Mouse (Mus musculus) testis, adult 2 months (tissue): Measurements from ENCODE around the gene Chrnb1. TPM values are rescaled to one million over a fixed set of nuclear protein-coding genes. Genes with fewer than 3 reads are reported as not detected.

Experiments
- H3K27ac ChIP-seq: fragments of 200-500 bp; 2 replicates; pipeline ENCODE4 v1.5.1; 2012; ENCODE audit warnings: low read depth, low read length; ENCODE audit not compliant: control insufficient read depth, insufficient read depth
- H3K27me3 ChIP-seq: fragments of 200-500 bp; 2 replicates; pipeline ENCODE4 v1.6.1; 2012; ENCODE audit warnings: mild to moderate bottlenecking, low read length, moderate library complexity; ENCODE audit not compliant: control insufficient read depth, insufficient read depth
- H3K36me3 ChIP-seq: fragments of 200-500 bp; 2 replicates; pipeline ENCODE4 v1.6.1; 2012; ENCODE audit warnings: mild to moderate bottlenecking, low read length; ENCODE audit not compliant: control insufficient read depth, insufficient read depth
- H3K4me1 ChIP-seq: fragments of 200-500 bp; 2 replicates; pipeline ENCODE4 v1.6.1; 2012; ENCODE audit warnings: low read length; ENCODE audit not compliant: control insufficient read depth, insufficient read depth
- H3K4me3 ChIP-seq: fragments of 200-500 bp; 2 replicates; pipeline ENCODE4 v1.5.1; 2012; ENCODE audit warnings: low read depth, mild to moderate bottlenecking, low read length, moderate library complexity, mixed read lengths; ENCODE audit not compliant: control insufficient read depth
- CTCF ChIP-seq: fragments of 200-500 bp; IDR thresholded peaks from 2 replicates; pipeline ENCODE4 v1.5.1; 2012; ENCODE audit warnings: low read depth, mild to moderate bottlenecking, inconsistent platforms, low read length, moderate library complexity; ENCODE audit not compliant: control insufficient read depth, insufficient read depth, insufficient replicate concordance
- POLR2A ChIP-seq: fragments of 200-500 bp; IDR thresholded peaks from 2 replicates; pipeline ENCODE4 v1.6.1; 2012; ENCODE audit warnings: low read depth, mild to moderate bottlenecking, inconsistent platforms, low read length, moderate library complexity; ENCODE audit not compliant: control insufficient read depth
- polyA plus RNA-seq: library from polyadenylated mRNA; depleted of rRNA; stranded (reverse); fragments of >200 nt; gene quantifications from 2 replicates; pipeline ENCODE4 v1.2.3, GENCODE M21; 2012

Chrnb1 gene
- polyA plus RNA-seq, 1 experiment = 1.2 TPM

DNA sequence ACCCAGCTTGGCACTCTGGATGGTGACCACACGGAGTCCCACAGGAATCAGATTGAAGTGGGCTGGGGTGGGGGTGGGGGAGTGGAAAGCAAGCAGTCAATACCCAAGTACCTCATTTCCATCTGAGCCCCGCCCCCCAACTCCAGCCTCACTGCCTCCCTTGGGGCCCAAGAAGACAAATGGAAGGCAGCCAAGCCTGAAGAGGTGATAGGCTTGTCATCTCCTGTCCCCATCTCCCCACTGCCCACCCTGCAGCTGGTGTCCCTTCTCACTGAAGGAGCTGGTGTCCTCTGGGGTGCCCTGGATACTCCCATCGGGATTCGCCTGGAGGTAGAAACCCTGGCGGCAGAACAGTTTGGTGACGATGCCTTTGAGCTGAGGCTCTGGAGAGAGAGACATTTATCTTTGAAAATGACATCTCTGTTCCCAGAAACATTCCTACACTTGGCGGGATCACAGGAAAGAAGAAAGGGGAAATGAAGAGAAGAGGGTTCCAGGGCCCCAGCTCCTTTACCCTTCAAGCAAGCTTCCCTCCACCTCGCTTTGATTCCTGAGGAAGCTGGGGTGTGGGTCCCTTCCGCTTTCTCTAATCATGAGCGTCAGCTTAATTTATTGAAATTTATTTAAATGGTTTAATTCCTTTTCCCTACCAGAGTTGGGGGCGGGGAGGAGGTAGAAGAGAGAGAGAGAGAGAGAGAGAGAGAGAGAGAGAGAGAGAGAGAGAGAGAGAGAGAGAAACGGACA lies 3.8 kb upstream of the Chrnb1 start:
- TF ChIP-seq POLR2A (no peak), CTCF (no peak)
- H3K27ac ChIP-seq = no peak overlapping the region

DNA sequence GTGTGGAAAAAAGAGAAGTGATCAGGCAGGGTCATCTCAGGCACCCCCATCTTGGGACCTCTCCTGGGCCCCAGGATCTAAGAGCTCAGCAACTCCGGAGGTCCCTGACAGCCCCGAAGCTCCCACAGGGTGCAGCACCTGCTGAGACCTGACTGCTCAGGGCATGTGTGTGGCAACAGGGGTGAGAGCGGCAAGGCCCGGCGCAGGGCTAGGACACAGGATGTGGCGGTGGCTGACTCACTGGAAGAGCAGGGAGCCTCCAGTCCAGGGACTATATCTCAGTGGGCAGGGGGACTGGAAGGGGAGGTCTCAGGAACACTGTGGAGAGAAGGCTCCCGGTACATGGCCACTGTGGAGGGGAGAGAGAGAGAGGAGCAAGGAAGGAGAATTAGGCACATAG lies 2.2 kb upstream of the Chrnb1 start:
- Histone ChIP-seq H3K27me3 (no peaks in the 10 kb centered on the region), H3K4me1 (peaks cover 26% of the 10 kb centered on the region)
- TF ChIP-seq CTCF (no peak), POLR2A (no peak)

More for the DNA sequence above, 3.8 kb upstream of the Chrnb1 start:
- Histone ChIP-seq H3K4me1 (peaks cover 41% of the 10 kb centered on the region), H3K4me3 (no peak overlapping the region), H3K36me3 (no peaks in the 10 kb centered on the region), H3K27me3 (no peaks in the 10 kb centered on the region)

DNA sequence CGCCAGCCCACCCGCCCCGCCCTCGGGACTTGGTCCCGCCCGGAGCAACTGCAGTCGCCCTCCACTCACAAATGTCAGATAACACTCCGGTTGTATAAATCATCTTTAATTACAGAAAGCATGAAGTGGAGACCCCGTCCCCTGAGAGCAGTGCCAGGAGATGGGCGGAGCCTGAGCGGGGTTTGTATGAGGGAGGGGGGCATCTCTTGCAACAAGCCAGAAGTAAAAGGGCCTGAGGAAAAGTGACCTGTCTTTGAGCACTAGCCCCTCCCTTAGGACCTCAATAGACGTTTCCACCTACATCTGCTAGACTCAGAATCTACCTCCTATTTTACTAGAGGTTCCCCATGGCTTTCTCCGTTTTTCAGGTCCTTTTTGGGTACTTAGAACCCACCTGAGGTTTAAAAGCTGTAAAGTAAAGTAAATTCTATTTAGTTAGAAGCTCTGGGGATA lies 266 bp upstream of the Chrnb1 start:
- TF ChIP-seq POLR2A = no peak
- Histone ChIP-seq H3K27me3 (no peaks in the 10 kb centered on the region), H3K27ac (no peak overlapping the region), H3K4me1 (peaks cover 12% of the 10 kb centered on the region), H3K4me3 (peak overlapping the region; percentile 84; the same call in 1 of the 2 replicates), H3K36me3 (no peaks in the 10 kb centered on the region)

More for the DNA sequence above, 2.2 kb upstream of the Chrnb1 start:
- Histone ChIP-seq H3K36me3 (no peaks in the 10 kb centered on the region), H3K27ac (no peak overlapping the region), H3K4me3 (no peak overlapping the region)

DNA sequence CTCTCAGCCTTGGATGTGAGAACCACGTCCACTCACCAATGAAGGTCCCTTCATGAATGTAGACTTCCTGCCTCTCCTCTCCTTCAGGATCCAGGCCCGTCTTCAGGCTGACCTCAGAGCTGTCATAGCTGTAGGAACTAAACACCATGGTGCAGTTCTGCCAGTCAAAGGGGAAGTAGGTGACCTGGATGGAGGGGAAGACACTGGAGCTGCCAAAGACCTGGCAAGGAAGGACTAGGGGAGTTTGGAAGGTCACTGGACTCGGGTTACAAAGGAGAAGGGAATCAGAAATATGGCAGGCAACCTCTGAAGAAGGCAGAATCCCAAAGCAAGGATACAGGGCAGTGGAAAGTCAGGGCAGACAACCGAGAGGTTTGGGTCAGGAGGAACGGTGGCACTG lies 2.3 kb downstream of the Chrnb1 start:
- Histone ChIP-seq H3K27ac (no peak overlapping the region), H3K4me1 (peaks cover 3% of the 10 kb centered on the region), H3K27me3 (no peaks in the 10 kb centered on the region), H3K36me3 (no peaks in the 10 kb centered on the region), H3K4me3 (no peak overlapping the region)
- TF ChIP-seq POLR2A (no peak), CTCF (no peak)

DNA sequence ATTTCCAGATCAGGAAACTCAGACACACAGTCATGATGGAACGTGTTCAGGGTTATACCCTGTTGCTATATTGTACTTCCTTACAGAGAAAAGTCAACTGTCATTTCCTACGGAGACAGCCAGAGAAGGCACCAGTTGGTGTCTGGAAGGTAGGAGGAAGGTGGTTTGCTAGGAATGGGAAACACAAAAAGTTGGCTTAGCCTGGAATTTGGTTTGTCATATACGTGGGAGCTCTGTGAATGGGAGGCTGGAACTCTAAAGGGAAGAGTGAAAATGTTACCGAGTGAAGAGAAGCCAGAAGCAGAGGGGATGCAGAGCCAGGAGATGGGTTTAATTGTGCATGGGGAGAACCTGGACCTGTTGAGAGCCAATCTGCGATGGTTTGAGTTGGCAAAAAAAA lies 4.3 kb downstream of the Chrnb1 start:
- H3K4me1 ChIP-seq = peaks cover 3% of the 10 kb centered on the region
- no peaks in the 10 kb centered on the region for H3K36me3 ChIP-seq
- TF ChIP-seq CTCF = no peak
- no peak for TF ChIP-seq POLR2A
- H3K27me3 ChIP-seq = no peaks in the 10 kb centered on the region
- H3K4me3 ChIP-seq = no peak overlapping the region
- H3K27ac ChIP-seq = no peak overlapping the region

DNA sequence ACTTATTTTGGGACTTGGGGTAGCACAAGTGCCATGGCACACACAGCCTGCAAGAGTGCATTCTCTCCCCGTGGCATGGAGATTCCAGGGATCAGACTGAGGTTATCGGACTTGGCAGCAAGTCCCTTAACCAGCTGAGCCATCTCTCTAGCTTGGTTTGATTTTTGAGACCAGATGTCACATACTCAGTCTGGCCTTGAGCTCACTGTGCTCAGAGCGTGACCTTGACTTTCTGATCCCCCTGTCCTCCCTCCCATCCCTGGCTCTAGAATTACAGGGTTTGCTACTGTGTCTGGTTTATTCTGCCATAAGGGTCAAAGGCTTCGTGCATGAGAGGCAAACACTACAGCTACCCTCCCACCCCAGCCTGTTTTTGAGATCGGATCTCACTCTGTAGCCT lies 6.3 kb downstream of the Chrnb1 start:
- Histone ChIP-seq H3K27me3 (no peaks in the 10 kb centered on the region), H3K36me3 (no peaks in the 10 kb centered on the region), H3K4me1 (no peaks in the 10 kb centered on the region; the same call in 1 of the 2 replicates), H3K27ac (no peak overlapping the region), H3K4me3 (no peak overlapping the region)
- TF ChIP-seq POLR2A (no peak), CTCF (no peak)

DNA sequence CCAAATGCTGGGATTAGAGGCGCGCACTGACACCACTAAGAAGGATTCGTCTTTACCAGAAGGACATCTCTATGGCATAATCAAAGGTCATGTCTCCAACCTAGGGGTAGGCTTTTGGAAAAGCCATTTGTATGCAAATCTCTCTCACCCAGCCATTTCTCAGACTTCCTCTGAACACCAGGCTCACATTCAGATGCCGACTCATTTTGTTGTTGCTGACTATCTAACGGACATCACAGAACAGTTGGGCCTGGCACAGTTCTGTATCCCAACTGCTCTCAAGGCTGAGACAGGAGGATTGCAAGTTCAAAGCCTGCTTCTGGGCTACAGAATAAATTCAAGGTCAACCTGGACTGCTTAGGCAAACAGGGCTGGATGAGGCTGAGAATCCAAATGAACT lies 8.4 kb downstream of the Chrnb1 start:
- no peaks in the 10 kb centered on the region; the same call in 1 of the 2 replicates for H3K4me1 ChIP-seq
- H3K27me3 ChIP-seq = no peaks in the 10 kb centered on the region
- TF ChIP-seq CTCF (no peak), POLR2A (no peak)
- no peaks in the 10 kb centered on the region for H3K36me3 ChIP-seq
- H3K4me3 ChIP-seq = no peak overlapping the region
- no peak overlapping the region for H3K27ac ChIP-seq

DNA sequence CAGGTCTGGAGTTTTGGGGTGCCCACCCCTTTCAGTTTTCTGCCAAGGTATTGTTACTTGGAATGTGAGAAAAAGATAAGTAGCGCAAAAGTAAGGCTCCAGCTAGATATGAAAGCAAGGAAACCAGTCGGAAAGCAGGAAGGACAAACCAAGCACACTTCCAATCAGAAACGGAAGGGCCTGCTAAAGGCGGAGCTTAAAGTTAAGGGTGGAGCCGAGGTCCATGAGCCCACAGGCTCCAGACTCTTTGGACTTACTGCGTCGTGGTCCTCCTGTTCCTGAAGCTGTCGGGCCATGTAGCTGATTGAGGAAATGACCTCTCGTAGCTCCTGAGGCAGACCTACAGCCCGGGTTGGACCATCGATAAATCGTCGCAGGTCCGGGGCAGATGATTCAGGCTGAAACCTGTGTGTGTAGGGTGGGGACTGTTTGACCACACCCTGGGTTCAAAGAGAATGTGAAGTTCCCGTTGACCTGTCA lies 10.9 kb downstream of the Chrnb1 start:
- TF ChIP-seq POLR2A = no peak
- no peak for TF ChIP-seq CTCF
- Histone ChIP-seq H3K27ac (no peak overlapping the region), H3K4me3 (peak overlapping the region; percentile 12), H3K4me1 (no peaks in the 10 kb centered on the region; the same call in 1 of the 2 replicates), H3K27me3 (no peaks in the 10 kb centered on the region), H3K36me3 (no peaks in the 10 kb centered on the region)
